Mouse (Mus musculus): Measurements from ENCODE around the gene Ddr1.

Gene Ddr1

GRCm38 (mm10) chr17:35633992-35634391, 70.4 kb downstream of the Ddr1 start:
- DNase-seq (ENCODE audit: low read depth), result no peak

All from c-Kit-positive CD71-positive TER-119-negative erythroid progenitor cells, embryonic 14.5 days (primary cell).